Mouse (Mus musculus) G1E-ER4 (cell line): ENCODE measurements around the gene Hoxd8. TPM values are rescaled to one million over a fixed set of nuclear protein-coding genes. Genes with fewer than 3 reads are reported as not detected.

Experiments
- GATA1 ChIP-seq: IDR thresholded peaks from one replicate; pipeline ENCODE4 v1.8.0; 2012; ENCODE audit warnings: low read length, inconsistent platforms
- polyA plus RNA-seq: library from polyadenylated mRNA; stranded (reverse); fragments of >175 nt; gene quantifications from 2 replicates; pipeline ENCODE4 v1.2.3, GENCODE M21; 2012

Gene Hoxd8
- polyA plus RNA-seq: not detected in 2 replicates

DNA sequence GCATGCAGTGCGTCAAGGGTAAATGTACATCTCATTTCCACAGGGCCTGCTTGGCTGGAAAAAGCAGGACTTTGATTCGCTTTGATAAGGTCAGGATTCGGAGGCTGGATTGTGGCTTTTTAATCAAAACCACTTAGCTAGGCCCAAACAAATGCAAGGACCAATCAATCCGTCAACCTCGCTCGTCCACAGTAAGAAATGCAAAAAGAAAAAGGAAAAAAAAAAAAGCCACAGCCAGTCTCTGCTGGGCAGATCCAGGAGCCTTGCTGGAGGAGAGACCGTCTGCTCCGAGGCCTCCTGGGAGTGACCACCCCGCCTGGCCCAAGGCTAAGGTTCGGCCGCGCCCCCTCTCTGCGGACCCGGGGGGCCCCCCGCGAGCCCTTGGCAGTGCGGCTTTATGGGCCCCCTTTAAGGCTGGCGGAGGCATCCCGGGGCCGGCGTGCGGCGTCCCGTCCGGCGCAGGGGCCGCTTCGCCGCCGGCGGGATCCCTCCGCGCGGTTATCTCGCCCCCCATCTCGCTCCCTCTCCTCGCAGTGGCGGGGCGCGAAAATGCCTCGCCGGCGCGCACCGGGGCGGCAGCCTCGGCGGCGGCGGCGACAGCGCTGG, at the start of gene Hoxd8:
Hoxd8 (plus strand) TSS at position 223 of the 606 bp plus-strand sequence.
- TF ChIP-seq GATA1: no peak

DNA sequence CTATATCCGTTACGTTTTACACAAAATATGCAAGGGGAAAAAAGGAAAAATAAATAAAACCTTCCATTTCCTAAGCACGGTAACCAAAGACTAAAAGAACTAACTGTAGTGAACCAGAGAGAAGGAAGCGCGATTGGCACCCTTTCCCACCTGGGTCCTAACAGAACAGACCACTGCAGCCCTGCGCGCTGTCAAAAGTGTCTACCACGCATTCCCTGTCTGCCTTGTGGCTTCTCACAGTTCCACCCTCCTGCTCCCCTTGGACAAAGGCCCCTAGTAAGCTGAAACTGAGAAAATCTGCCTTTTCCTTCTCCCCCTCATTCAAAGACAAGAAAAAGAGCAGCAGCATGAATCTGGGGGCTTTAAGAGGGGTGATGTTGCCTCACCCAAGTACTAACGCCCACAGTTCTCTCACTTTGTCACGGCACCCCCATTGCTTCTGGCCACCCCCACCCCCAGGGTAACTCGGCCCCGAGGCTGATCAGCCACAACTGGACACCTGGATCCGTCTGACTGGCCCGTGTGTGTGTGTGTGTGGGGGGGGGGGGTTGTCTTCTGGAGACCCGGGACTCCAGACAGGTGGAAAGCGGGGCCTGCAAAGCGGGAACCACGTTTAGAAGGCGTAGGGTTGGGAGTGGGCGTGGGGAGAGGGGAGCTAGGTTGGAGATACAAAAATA, 49.5 kb upstream of the Hoxd8 start:
- no peak for TF ChIP-seq GATA1

DNA sequence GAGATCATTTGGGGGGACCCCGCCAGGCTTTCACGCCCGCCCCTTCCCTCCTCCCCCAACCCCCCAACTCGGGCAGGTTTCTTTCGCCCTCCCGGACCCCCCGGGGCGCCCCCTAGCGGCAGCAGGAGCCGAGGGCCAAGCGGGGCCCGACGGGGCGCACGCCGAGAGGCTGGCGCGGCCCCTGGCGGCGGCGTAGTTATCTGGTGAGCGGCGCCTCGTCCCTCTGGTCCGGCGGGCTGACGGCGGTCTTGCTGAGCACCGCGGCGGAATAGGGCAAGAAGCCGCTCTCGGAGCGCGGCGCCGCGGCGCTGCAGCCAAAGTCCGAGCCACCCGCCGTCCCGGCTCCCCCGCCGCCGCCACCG, 49.0 kb upstream of the Hoxd8 start:
- no peak for TF ChIP-seq GATA1

DNA sequence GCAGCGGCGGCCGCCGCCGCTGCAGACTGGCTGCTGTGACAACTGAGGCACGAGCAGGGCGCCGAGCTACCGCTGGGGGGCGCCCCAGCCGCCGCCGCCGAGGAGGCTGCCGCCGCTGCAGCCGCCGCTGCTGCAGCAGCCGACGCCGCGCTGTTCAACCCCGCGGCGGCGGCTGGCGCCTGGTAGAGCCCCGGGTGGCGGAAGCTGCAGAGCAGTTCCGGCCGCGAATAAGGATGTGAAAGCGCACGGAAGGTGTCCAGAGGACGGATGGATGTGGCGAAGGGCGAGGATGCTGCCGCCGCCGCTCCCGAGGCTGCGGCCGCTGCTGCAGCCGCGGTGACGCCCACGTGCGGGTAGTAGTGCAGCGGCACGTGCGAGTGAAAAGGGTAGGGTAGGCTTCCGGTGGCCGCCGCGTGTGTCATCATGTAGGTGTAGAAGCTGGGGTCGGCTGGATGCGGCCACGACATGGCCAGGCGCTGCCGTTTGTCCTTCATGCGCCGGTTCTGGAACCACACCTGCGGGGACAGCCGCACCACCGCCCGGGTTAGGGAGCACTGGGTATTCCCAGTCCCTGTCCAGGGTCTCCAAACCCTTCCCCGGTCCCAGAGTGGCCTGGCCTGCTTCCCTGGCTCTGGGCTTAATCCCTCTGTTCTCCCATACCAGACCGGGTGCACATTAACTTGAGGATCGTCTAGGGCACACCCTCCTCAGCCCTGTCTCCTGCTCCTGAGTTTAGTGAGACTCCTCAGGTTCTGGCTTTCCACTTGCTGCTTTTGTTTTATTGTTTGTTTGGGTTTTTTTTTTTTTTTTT, 48.4 kb upstream of the Hoxd8 start:
- no peak for TF ChIP-seq GATA1

DNA sequence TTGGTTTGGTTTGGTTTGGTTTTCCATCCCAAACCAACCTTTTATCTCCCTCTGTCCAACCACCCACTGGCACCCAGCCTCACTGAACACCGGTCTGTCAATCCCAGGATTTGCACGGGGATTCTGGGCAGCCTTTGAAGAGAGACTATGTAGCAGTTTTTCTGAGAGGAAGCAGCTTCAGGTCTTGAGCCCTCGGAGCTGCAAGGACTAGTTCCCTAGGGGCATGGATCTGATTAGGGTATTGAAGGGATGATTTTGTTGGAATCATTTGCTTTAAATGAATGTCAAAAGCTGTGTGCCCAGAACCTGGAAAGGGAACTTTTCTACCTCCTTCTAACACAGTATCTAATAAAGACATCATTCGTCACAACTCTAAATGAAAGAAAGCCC, 47.8 kb upstream of the Hoxd8 start:
- TF ChIP-seq GATA1: no peak

DNA sequence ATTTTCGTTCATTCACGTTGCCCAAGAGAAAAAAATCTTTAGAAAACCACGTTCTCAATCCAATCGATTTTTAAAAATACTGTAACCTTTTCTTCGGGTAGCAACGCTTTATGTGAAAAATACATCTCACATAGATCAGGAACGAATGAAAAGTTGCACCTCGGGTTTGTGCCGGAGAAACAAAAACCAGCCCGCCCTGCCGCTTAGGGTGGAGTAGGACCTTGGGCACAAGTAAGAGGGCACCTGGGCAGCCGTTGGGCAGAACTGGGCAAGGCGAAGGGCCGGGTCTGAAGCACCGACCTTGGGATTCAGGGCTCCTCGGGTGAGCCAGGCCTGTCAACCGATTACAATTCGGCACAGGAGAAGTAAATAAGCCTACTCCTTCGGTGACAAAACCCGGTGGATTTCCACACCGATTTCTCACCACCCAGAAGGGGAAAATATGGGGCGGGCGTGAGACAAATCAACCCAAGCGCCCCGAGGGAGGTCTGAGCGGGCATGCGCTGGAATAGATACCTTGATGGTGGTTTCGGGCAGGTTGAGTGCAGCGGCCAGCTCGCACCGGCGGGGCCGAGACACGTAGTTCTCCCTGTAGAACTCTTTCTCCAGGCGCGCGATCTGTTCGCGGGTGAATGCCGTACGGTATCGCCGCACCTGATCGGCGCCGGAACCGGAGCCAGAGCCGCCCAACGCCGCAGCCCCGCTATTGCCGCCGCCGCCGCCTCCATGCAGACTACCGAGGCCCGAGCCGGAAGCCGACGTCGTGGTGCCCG, 47.0 kb upstream of the Hoxd8 start:
- no peak for TF ChIP-seq GATA1

DNA sequence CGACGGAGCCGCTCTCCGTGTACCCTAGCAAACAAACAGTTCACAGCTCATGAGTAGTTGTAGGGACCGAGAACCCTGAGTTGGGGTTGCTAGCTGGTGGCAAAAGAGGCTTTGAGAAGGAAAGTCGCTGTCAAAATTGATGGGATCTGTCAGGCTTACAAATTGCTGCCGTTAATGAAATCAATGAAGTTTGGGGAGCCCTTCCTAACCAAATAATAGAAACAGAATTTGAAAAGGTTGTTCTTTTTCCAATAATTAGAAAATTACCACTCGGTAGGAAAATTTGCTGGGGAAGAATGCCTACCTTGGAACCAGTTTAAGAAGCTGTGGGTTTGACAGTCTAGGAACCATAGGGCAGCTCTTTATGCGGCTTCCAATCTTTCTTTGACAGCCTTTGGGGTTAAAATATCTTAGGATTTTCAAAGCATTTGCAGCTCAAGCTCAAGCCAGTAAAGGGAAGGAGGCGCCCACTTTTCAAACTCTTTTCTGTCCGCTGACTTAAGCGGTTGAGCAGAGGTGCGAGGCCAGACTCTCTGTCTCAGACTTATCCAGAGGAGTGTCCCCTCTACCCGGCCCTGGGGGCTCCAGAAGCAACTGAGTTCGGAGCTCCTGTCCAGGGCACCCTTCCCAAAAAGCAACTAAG, 46.3 kb upstream of the Hoxd8 start:
- TF ChIP-seq GATA1: no peak

DNA sequence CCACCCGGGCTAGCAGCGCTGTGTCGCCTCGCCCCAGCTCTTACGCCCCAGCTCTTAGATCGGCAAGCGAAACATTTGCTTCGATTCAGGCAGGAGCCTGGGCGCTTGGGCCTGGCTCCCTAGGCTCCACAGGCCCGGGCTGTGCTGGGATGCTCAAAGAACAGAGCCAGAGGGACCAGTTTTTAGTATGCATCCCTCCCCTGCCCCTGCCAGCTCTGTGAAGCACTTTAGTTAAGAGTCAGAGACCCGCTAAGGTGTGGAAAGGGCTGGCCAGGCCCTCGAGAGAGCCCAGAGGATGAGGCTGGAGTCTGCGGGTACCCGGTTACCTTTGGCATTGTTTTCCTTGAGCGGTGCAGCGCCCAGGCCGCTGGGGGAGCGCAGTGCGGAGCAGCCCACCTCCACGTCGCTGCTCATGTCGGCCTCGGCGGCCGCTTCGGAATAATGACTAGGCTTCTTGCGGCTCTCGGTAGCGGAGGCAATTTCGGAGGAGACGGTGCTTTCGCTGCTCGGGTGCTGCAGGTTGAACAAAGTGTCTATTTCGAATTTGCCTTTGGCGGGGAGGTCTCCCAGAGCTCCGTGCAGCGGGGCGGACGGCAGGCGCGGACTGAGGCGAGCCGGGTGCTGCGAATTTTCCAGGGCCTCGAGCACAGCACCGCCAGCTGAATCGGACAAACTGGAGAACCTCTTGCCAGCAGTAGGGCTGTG, 45.6 kb upstream of the Hoxd8 start:
- TF ChIP-seq GATA1: no peak

DNA sequence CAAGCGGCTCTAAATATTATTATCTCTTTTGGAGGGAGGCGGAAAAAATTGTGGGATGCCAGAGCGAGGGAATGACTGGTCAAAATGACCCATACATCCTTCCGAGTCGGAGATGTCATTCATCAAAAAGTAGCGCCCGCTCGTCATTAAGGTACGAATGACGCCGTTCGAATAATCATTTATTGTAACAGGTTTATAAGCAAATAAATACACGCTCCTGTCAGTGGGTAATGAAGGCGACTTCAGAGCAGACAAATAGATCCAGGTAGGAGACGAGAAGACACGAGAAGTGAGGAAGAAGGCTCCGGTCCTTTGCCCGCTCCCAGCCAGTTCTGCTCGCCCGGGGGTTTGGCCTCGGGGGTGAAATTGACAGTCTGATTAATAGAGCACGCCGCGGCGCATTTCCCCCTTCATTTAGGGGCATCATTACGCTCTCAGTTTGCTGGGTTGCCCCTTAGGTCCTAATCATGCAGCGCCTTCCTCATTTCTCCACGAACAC, 44.9 kb upstream of the Hoxd8 start, which contains the start of gene Evx2:
Evx2 (minus strand) TSS at position 51 of the 499 bp plus-strand sequence.
- no peak for TF ChIP-seq GATA1

DNA sequence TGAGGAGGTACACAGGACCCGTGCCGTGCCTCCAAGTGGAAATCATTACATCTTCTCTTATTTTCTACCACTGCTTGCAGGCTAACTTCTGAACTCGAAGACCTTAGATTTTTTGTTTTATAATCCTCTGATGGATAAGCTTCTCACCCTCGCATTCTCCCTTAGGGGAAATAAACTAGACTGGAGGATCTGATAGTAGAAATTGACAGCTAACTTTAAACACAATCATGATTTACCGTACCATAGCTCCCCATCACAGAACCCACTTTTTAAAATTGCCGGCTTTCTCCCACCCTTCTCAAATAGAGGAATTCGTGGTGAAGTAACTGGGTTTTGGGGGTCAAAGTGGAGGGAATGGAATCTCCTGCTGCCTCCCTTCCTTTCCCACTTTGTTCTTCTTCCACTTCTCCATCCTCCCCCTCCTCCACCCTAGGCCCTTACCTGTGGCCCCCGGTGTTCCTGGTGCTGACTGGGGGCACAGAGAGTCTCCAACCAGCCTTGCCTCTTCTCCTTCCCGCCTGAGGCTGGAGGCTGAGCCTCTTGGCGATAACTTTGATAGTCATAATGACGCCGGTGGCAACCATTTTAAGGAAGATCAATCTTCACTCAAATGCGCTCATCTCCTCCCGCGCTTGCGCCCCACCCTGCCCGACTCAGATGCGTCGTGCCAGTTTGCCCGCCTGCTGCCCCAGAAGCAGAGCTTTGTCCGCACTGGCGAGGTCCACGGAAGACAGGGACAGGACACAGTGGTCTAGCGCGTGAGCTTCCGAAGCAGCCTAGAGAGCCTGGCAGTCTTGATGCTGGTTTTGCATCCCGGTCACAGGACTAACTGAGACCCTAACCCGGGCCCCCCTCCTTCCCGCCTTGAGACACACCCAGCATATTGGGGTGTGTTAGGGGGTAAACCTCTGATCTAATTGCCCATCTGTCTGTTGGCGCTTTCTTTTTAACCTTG, 43.7 kb upstream of the Hoxd8 start:
- TF ChIP-seq GATA1: no peak

DNA sequence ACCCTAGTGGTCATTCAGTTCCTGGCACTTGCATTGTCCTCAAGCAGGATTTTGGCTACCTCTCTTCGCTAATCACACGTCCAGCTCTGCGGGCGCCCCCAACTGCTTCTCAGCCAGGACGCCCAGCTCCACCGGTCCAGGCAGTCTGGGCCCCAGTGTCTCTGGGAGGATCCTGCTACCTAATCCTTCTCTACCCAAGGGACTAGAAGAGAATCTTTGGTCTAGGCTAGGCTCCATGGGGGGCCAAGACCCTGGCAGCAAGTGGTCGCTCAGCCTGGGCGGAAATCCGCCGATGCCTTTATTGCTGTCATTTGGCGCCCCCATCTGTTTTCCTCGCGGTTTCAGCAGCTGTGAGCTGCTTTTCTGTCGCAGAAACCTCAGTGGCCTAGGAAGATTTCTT, 42.7 kb upstream of the Hoxd8 start:
- TF ChIP-seq GATA1: no peak

DNA sequence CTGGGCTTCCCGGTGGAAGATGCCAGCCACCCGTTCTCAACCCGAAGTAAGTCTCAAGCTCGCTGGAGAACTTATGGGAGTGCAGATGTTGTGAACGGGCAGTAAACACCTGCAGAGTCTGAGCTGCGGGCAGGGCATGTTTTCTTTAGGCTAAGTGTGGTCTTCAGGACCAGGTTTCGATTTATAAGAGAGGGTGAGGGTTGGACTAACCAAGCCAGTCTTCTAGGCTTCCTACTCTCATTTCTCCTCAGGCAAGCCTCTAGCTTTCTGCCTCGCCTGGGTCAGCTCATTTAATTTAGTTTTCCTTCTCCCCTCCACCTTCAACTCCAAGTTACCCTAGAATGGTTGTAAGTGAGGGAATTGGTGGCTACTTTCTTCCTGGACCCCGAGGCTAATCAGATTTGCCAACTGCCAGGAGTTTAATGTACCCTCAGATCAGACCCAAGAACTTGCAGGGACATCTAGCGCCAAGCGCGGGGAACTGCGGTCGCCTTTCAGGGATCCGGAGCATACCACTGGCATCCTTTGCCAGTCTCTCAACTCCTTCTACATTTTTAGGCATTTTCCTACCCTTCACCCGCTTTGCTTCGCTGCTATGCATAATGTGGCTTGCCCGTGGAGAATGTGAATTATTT, 41.0 kb upstream of the Hoxd8 start:
- TF ChIP-seq GATA1: no peak

DNA sequence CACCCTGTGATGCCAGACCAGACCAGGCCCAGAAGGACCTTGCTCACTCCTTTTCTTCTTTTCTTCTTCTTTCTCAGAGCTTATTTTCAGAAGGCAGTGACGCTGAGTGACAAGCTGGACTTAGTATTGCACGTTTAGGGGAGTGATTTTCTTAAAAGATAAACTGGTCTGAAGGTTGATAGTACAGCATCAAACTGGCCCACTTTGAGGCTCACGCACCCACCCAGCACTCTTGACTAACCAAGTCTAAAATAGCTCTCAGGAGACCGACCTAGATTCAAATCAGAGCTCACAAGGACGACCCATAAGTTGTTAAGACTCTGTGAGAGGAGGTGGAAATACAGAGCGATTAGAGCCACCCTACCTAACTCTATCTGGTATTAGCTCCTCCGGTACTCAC, 38.0 kb upstream of the Hoxd8 start:
- no peak for TF ChIP-seq GATA1
